Mouse (Mus musculus): ENCODE measurements around the gene Eef1a1. TPM values are rescaled to one million over a fixed set of nuclear protein-coding genes. Genes with fewer than 3 reads are reported as not detected.
A peak's percentile ranks its signal among the peaks of the same experiment; 100 is the strongest.

The Eef1a1 gene
- polyA plus RNA-seq, 1 experiment from 2014 or later: 1,954 TPM

- Histone ChIP-seq H3K36me3 (ENCODE audit: control insufficient read depth, insufficient read depth) (peaks cover 6% of the 10 kb centered on the region; the same call in 1 of the 2 replicates), H3K27ac (ENCODE audit: low read depth, low read length) (no peak overlapping the region), H3K4me1 (replicated peaks; ENCODE audit: control insufficient read depth, insufficient read depth, low read length) (no peaks in the 10 kb centered on the region), H3K4me2 (replicated peaks; ENCODE audit: low read depth) (no peak overlapping the region), H3K9me3 (ENCODE audit: control insufficient read depth) (no peaks in the 10 kb centered on the region), H3K4me3 (ENCODE audit: low read depth, low read length) (no peak overlapping the region), H3K9ac (ENCODE audit: low read depth, low read length) (no peak overlapping the region), H3K27me3 (replicated peaks; ENCODE audit: control insufficient read depth, insufficient read depth, low read length) (no peaks in the 10 kb centered on the region)
- ATAC-seq: no peak
- WGBS: 89% methylated on average over 5 of the region's 5 CpGs
- peak; percentile 43 for TF ChIP-seq CTCF (IDR thresholded peaks at IDR 0.05; ENCODE audit: low read depth)
These were observed 56.5 kb downstream of the Eef1a1 start for GRCm38 (mm10) chr9:78432471-78432870.

- WGBS: 76% methylated on average over 6 of the region's 6 CpGs
- no peak for ATAC-seq
- no peak overlapping the region for H3K27ac ChIP-seq (ENCODE audit: low read depth, low read length)
- H3K27me3 ChIP-seq (replicated peaks; ENCODE audit: control insufficient read depth, insufficient read depth, low read length): no peaks in the 10 kb centered on the region
- H3K9ac ChIP-seq (ENCODE audit: low read depth, low read length): no peak overlapping the region
- no peaks in the 10 kb centered on the region for H3K4me1 ChIP-seq (replicated peaks; ENCODE audit: control insufficient read depth, insufficient read depth, low read length)
- no peak overlapping the region for H3K4me3 ChIP-seq (ENCODE audit: low read depth, low read length)
- peaks cover 6% of the 10 kb centered on the region; the same call in 1 of the 2 replicates for H3K36me3 ChIP-seq (ENCODE audit: control insufficient read depth, insufficient read depth)
- H3K9me3 ChIP-seq (ENCODE audit: control insufficient read depth): no peaks in the 10 kb centered on the region
- no peak overlapping the region for H3K4me2 ChIP-seq (replicated peaks; ENCODE audit: low read depth)
- no peak for TF ChIP-seq CTCF (IDR thresholded peaks at IDR 0.05; ENCODE audit: low read depth)
These were observed 58.5 kb downstream of the Eef1a1 start for GRCm38 (mm10) chr9:78430486-78430885.

GRCm38 (mm10) chr9:78429551-78429950, 59.4 kb downstream of the Eef1a1 start:
- Histone ChIP-seq H3K27me3 (replicated peaks; ENCODE audit: control insufficient read depth, insufficient read depth, low read length) (no peaks in the 10 kb centered on the region), H3K4me2 (replicated peaks; ENCODE audit: low read depth) (no peak overlapping the region), H3K9me3 (ENCODE audit: control insufficient read depth) (no peaks in the 10 kb centered on the region), H3K9ac (ENCODE audit: low read depth, low read length) (no peak overlapping the region), H3K36me3 (ENCODE audit: control insufficient read depth, insufficient read depth) (peaks cover 6% of the 10 kb centered on the region; the same call in 1 of the 2 replicates), H3K4me3 (ENCODE audit: low read depth, low read length) (no peak overlapping the region), H3K4me1 (replicated peaks; ENCODE audit: control insufficient read depth, insufficient read depth, low read length) (no peaks in the 10 kb centered on the region), H3K27ac (ENCODE audit: low read depth, low read length) (no peak overlapping the region)
- 67% methylated on average over 2 of the region's 2 CpGs for WGBS
- no peak for ATAC-seq
- no peak for TF ChIP-seq CTCF (IDR thresholded peaks at IDR 0.05; ENCODE audit: low read depth)

GRCm38 (mm10) chr9:78428870-78429432, 60.0 kb downstream of the Eef1a1 start:
- ATAC-seq: no peak
- Histone ChIP-seq H3K27me3 (replicated peaks; ENCODE audit: control insufficient read depth, insufficient read depth, low read length) (no peaks in the 10 kb centered on the region), H3K4me2 (replicated peaks; ENCODE audit: low read depth) (no peak overlapping the region), H3K4me1 (replicated peaks; ENCODE audit: control insufficient read depth, insufficient read depth, low read length) (no peaks in the 10 kb centered on the region), H3K9me3 (ENCODE audit: control insufficient read depth) (no peaks in the 10 kb centered on the region), H3K4me3 (ENCODE audit: low read depth, low read length) (no peak overlapping the region), H3K36me3 (ENCODE audit: control insufficient read depth, insufficient read depth) (peaks cover 6% of the 10 kb centered on the region; the same call in 1 of the 2 replicates), H3K27ac (ENCODE audit: low read depth, low read length) (no peak overlapping the region), H3K9ac (ENCODE audit: low read depth, low read length) (no peak overlapping the region)
- 83% methylated on average over 4 of the region's 4 CpGs for WGBS
- TF ChIP-seq CTCF (IDR thresholded peaks at IDR 0.05; ENCODE audit: low read depth): no peak

Small RNA genes within 50 kb of the gene (microRNA-seq; reads per million reads assigned to microRNA genes)
- not detected for gene Gm26377

Other genes starting within 250 kb of the Eef1a1 start
- 66.1 and 82.0 TPM in 2 replicates for gene Gm3776, start 232.0 kb downstream of the Eef1a1 start, polyA plus RNA-seq (2015; fragmentation: Nextera tagmentation; extraction: Ambion mirVana)
- 0.69 and 0.70 TPM in 2 replicates for gene Gm10639, start 199.2 kb downstream of the Eef1a1 start, polyA plus RNA-seq (2015; fragmentation: Nextera tagmentation; extraction: Ambion mirVana)
- gene Omt2a, start 174.4 kb downstream of the Eef1a1 start, polyA plus RNA-seq (2015; fragmentation: Nextera tagmentation; extraction: Ambion mirVana): not detected in 2 replicates
- not detected in 2 replicates for gene Omt2b, start 161.6 kb downstream of the Eef1a1 start, polyA plus RNA-seq (2015; fragmentation: Nextera tagmentation; extraction: Ambion mirVana)
- 94.5 and 130 TPM in 2 replicates for gene Gsta2, start 133.4 kb downstream of the Eef1a1 start, polyA plus RNA-seq (2015; fragmentation: Nextera tagmentation; extraction: Ambion mirVana)
- not detected in 2 replicates for gene Dppa5a, start 121.0 kb downstream of the Eef1a1 start, polyA plus RNA-seq (2015; fragmentation: Nextera tagmentation; extraction: Ambion mirVana)
- 0.47 and 0.51 TPM in 2 replicates for gene Ooep, start 110.4 kb downstream of the Eef1a1 start, polyA plus RNA-seq (2015; fragmentation: Nextera tagmentation; extraction: Ambion mirVana)
- 0.05 and 0.10 TPM in 2 replicates for gene Ddx43, start 93.4 kb downstream of the Eef1a1 start, polyA plus RNA-seq (2015; fragmentation: Nextera tagmentation; extraction: Ambion mirVana)
- gene Cgas, start 45.9 kb downstream of the Eef1a1 start, polyA plus RNA-seq (2015; fragmentation: Nextera tagmentation; extraction: Ambion mirVana): 0.96 and 1.1 TPM in 2 replicates
- 8.2 and 8.4 TPM in 2 replicates for gene Mto1, start 40.9 kb downstream of the Eef1a1 start, polyA plus RNA-seq (2015; fragmentation: Nextera tagmentation; extraction: Ambion mirVana)
- gene Gm17324, start 40.4 kb downstream of the Eef1a1 start, polyA plus RNA-seq (2015; fragmentation: Nextera tagmentation; extraction: Ambion mirVana): 0.17 and 0.39 TPM in 2 replicates
- gene Slc17a5, start 98.9 kb upstream of the Eef1a1 start, polyA plus RNA-seq (2015; fragmentation: Nextera tagmentation; extraction: Ambion mirVana): 250 and 313 TPM in 2 replicates
- 1.8 and 2.1 TPM in 2 replicates for gene Cd109, start 126.4 kb upstream of the Eef1a1 start, polyA plus RNA-seq (2015; fragmentation: Nextera tagmentation; extraction: Ambion mirVana)

Measured in intestine, postnatal 0 days (tissue).